Mouse (Mus musculus): ENCODE data around the gene Fthl17b.
"Not testable (repeated sequence)": the region's sequence is repeated elsewhere in the genome, so short reads cannot be mapped to it uniquely, and the experiment has no call there.

DNA sequence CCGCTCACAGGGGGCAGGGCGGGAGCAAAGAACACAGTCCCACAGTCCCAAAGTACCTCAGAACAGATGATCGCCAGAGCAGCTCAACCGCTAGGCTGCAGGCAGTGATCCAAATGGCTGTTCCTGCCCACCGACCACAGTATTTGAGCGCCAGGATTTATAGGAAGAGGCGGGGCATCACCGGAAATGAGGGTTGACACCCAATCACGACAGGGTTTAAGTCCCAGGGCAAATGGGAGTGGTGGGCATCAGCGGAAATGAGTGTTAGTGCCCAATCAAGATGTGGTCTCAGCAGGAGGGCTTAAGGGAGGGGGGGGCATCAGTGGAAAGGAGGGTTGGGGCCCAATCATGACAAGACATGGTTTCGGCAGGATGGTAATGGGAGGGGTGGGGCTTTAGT lies 13.7 kb upstream of the Fthl17b start, which contains the start of gene Fthl17c:
- not testable (repeated sequence) for TF ChIP-seq CTCF (IDR thresholded peaks at IDR 0.05; ENCODE audit: extremely low read depth, insufficient read depth, insufficient read length, insufficient replicate concordance); POLR2A (IDR thresholded peaks at IDR 0.05; ENCODE audit: low read depth, low read length)
